Mouse (Mus musculus) neural tube, embryonic 15.5 days (tissue): Measurements from ENCODE around the gene Nek6. TPM values are rescaled to one million over a fixed set of nuclear protein-coding genes. Genes with fewer than 3 reads are reported as not detected.

ENCODE experiments used
- ATAC-seq: fragments of 200-750 bp; cut with Nextera tagmentation; 2 replicates; pipeline ENCODE4 v1.8.0; 2017; ENCODE audit warnings: mild to moderate bottlenecking, moderate TSS enrichment, moderate library complexity; ENCODE audit not compliant: low FRiP score
- H3K27ac ChIP-seq: fragments of 300-500 bp; sonication (generic); replicated peaks from 2 replicates; pipeline ENCODE4 v1.5.1; 2015; ENCODE audit warnings: mild to moderate bottlenecking, inconsistent platforms
- H3K27me3 ChIP-seq: fragments of 300-500 bp; sonication (generic); replicated peaks from 2 replicates; pipeline ENCODE4 v1.6.1; 2015; ENCODE audit warnings: inconsistent platforms
- H3K36me3 ChIP-seq: fragments of 300-500 bp; sonication (generic); 2 replicates; pipeline ENCODE4 v1.6.1; 2015; ENCODE audit warnings: inconsistent platforms
- H3K4me1 ChIP-seq: fragments of 300-500 bp; sonication (generic); 2 replicates; pipeline ENCODE4 v1.6.1; 2015; ENCODE audit warnings: inconsistent platforms
- H3K4me2 ChIP-seq: fragments of 300-500 bp; sonication (generic); 2 replicates; pipeline ENCODE4 v1.6.1; 2015; ENCODE audit warnings: inconsistent platforms, mild to moderate bottlenecking, moderate library complexity
- H3K4me3 ChIP-seq: fragments of 300-500 bp; sonication (generic); replicated peaks from 2 replicates; pipeline ENCODE4 v1.5.1; 2015; ENCODE audit warnings: mild to moderate bottlenecking, inconsistent platforms
- H3K9ac ChIP-seq: fragments of 300-500 bp; sonication (generic); replicated peaks from 2 replicates; pipeline ENCODE4 v1.6.1; 2015; ENCODE audit warnings: mild to moderate bottlenecking, inconsistent platforms
- H3K9me3 ChIP-seq: fragments of 300-500 bp; sonication (generic); replicated peaks from 2 replicates; pipeline ENCODE4 v1.6.1; 2016; ENCODE audit warnings: inconsistent platforms
- WGBS: fragments of 180-500 bp; shearing (Covaris S2); methylation state at CpG from one replicate; pipeline ENCODE4 v1.1.7; 2015; ENCODE audit warnings: mixed read lengths; 5-methylcytosine and 5-hydroxymethylcytosine counted together
- polyA plus RNA-seq: library from polyadenylated mRNA; unstranded; fragments of >200 nt; fragmentation: Nextera tagmentation; extraction: Ambion mirVana; gene quantifications from 2 replicates; pipeline ENCODE4 v1.2.1, GENCODE M21; 2015

Gene Nek6
- polyA plus RNA-seq, 1 experiment from 2014 or later: 51.0 TPM

DNA sequence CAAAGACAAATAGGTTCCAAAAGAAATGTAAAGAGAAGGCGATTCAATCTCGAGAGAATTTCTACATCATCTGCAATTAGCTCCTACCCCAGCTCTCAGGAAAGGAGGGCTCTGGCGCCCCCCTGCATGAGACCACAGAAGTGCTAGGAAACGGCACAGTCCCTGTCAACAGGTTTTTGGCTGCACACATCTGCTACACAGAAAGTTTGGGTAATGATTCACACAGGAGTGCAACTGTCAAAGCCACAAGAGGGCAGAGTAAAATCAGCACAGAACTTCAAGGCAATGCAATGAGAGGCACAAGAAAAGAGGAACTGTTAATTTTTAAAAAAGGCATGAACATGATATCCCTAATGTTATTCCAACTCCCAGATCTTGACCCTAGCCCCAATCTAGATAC lies 104.6 kb downstream of the Nek6 start:
- Histone ChIP-seq H3K27ac (0 out of 2 replicates have a peak overlapping the region, but pooled peaks have one; percentile 38), H3K4me2 (no peak overlapping the region), H3K9me3 (no peaks in the 10 kb centered on the region), H3K27me3 (no peaks in the 10 kb centered on the region), H3K4me1 (peaks cover 25% of the 10 kb centered on the region), H3K36me3 (0 out of 2 replicates have a peak, but pooled peaks cover 3% of the 10 kb centered on the region), H3K9ac (no peak overlapping the region), H3K4me3 (no peak overlapping the region)
- ATAC-seq: no peak
- 53% methylated on average over 4 of the region's 4 CpGs for WGBS

DNA sequence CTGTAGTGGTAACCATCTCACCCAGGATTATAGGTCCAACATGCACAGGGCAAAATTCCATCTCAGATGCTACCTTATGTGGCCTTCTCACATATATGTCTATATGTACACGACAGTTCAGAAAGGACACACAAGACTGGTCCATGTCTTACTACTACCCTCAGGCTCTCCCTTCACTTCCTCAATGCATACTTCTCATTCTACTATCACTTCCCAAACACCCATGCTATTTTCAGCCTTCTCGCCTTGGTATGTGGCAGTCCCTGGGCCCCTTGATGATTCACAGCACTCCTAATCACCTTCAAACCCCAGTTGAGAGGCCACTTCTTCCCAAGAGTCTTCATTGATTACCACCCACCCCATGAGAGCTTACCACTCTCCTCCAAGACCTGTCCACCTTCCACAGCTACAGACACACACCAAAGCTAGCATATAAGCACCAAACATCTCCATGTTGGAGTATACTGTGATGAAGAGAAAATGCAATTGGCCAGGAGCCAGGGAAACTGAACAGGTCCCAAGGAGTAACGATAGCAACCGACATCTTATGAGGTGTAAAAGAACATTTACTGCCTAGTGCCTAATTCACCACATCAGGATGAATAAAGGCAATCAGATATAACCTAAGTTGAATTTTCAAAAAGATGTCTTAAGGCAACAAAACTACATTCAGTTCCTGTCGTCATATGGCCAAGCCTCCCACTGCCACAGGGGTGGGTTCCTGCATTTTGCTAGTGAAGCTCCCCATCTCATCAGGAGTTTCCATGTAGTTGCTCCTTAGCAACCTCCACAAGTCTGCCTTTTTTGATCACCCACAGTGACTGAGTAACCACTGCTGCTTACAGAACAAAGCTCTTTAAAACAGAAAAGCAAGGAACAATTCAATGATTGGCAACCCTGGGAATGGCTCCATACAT lies 105.8 kb downstream of the Nek6 start:
- ATAC-seq: no peak
- peaks cover 34% of the 10 kb centered on the region for H3K4me1 ChIP-seq
- WGBS: 74% methylated on average over 5 of the region's 5 CpGs
- no peaks in the 10 kb centered on the region for H3K27me3 ChIP-seq
- no peak overlapping the region for H3K9ac ChIP-seq
- no peak overlapping the region for H3K27ac ChIP-seq
- 0 out of 2 replicates have a peak, but pooled peaks cover 3% of the 10 kb centered on the region for H3K36me3 ChIP-seq
- H3K4me2 ChIP-seq: no peak overlapping the region
- H3K9me3 ChIP-seq: no peaks in the 10 kb centered on the region
- H3K4me3 ChIP-seq: no peak overlapping the region

- whole genome bisulfite sequencing: 90% methylated on average over 4 of the region's 4 CpGs
- ATAC-seq: no peak
- Histone ChIP-seq H3K27ac (no peak overlapping the region), H3K27me3 (no peaks in the 10 kb centered on the region), H3K4me3 (no peak overlapping the region), H3K9ac (no peak overlapping the region), H3K4me2 (no peak overlapping the region), H3K9me3 (no peaks in the 10 kb centered on the region), H3K4me1 (peaks cover 33% of the 10 kb centered on the region), H3K36me3 (0 out of 2 replicates have a peak, but pooled peaks cover 3% of the 10 kb centered on the region)
Observed at GRCm38 (mm10) chr2:38619777-38620176, 108.3 kb downstream of the Nek6 start.

- Histone ChIP-seq H3K4me2 (no peak overlapping the region), H3K27me3 (no peaks in the 10 kb centered on the region)
- WGBS: 75% methylated on average over 4 of the region's 4 CpGs
Observed at GRCm38 (mm10) chr2:38621076-38621475, 109.6 kb downstream of the Nek6 start.

GRCm38 (mm10) chr2:38621610-38622021 lies 110.2 kb downstream of the Nek6 start:
- Histone ChIP-seq H3K9ac (no peak overlapping the region), H3K36me3 (0 out of 2 replicates have a peak, but pooled peaks cover 5% of the 10 kb centered on the region), H3K9me3 (no peaks in the 10 kb centered on the region), H3K27ac (peak overlapping the region; percentile 68), H3K4me3 (no peak overlapping the region), H3K4me2 (no peak overlapping the region), H3K27me3 (no peaks in the 10 kb centered on the region), H3K4me1 (peaks cover 15% of the 10 kb centered on the region)
- peak; percentile 86 for ATAC-seq
- WGBS: 20% methylated on average over 6 of the region's 6 CpGs

More at GRCm38 (mm10) chr2:38621076-38621475, 109.6 kb downstream of the Nek6 start:
- H3K9ac ChIP-seq: no peak overlapping the region
- H3K27ac ChIP-seq: peak overlapping the region; percentile 68
- H3K4me3 ChIP-seq: no peak overlapping the region
- no peaks in the 10 kb centered on the region for H3K9me3 ChIP-seq
- peaks cover 20% of the 10 kb centered on the region for H3K4me1 ChIP-seq
- no peak; the same call in 1 of the 2 replicates for ATAC-seq
- 0 out of 2 replicates have a peak, but pooled peaks cover 5% of the 10 kb centered on the region for H3K36me3 ChIP-seq

DNA sequence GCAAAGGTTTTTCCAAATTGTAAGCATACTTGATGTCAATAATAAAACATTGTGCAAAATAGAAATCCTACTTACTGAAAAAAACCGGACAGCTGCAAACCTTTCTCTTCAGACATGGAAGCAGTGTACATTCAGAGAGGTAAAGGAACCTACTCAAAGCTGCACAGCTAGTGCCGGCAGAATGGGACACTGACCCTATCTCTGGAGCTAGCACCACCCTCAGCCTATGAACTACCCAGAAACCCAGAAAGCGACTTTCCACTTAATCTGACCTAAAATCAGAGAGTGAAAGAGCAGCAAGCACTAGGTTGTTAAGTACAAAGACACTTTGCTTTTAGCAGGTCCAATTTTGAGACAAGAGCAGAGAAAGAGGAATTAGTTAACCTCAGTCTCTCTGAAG lies 112.0 kb downstream of the Nek6 start:
- no peak for ATAC-seq
- Histone ChIP-seq H3K27me3 (no peaks in the 10 kb centered on the region), H3K9ac (no peak overlapping the region), H3K9me3 (no peaks in the 10 kb centered on the region), H3K36me3 (peaks cover 16% of the 10 kb centered on the region), H3K27ac (no peak overlapping the region), H3K4me3 (no peak overlapping the region), H3K4me2 (no peak overlapping the region), H3K4me1 (peaks cover 14% of the 10 kb centered on the region)
- 92% methylated on average over 3 of the region's 3 CpGs for WGBS

DNA sequence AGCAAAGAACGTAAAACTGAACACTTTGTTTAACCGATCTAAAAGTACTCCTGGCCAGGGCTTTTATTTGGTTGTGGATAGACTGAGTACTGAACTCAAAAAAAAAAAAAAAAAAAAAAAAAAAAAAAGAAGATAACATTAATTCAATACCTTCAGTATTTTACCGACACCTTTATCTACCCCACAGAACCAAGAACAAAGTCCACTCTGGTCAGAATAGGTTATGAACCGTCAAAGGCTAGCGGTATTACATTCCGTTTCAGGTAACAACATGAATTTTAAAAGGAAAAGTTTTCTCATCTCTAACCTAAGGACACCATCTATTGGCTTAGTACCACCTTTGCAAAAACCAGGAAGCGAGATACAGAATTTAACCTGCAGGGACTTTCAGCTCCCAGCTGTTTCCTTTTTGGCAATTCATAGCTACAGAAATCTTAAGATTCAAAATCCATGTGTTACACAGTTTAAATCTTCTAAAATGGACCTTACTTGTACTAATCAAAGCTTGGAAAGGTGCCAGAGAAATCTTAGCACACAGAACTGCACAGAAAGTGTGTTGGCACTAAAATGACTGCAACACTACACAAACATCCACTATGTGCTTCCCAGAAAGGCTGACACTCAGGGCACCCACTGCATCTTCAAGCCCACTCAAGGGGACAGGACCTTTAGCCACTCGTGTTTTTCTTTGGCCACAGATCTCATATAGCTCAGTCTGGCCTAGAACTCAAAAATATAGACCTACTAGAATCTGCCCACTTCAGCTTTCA lies 112.6 kb downstream of the Nek6 start:
- no peak overlapping the region for H3K27ac ChIP-seq
- no peak overlapping the region for H3K4me3 ChIP-seq
- no peak overlapping the region for H3K4me2 ChIP-seq
- H3K9me3 ChIP-seq: no peaks in the 10 kb centered on the region
- no peak for ATAC-seq
- 90% methylated on average over 8 of the region's 8 CpGs for WGBS
- no peak overlapping the region for H3K9ac ChIP-seq
- peaks cover 14% of the 10 kb centered on the region for H3K4me1 ChIP-seq
- no peaks in the 10 kb centered on the region for H3K27me3 ChIP-seq
- peaks cover 22% of the 10 kb centered on the region for H3K36me3 ChIP-seq

DNA sequence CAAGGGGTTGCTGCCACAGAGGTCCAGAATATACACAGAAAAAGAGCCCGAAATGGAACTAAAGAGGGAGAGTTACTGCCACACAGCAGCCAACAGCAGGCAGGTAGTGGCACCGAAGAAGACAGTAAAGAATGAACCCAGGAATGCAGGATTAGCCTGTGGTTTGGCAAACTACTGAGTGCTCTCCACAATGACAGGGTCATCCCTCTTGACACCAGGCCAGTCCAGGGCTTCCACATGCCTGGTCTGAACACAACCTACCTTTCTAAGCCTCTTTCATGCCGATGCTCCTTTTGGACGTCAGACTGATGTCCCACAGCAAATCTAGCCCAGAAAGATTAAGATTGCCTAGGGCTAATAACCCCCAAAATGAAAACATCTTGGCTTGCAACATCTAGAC lies 117.4 kb downstream of the Nek6 start:
- ATAC-seq: no peak
- Histone ChIP-seq H3K4me1 (no peaks in the 10 kb centered on the region), H3K4me3 (no peak overlapping the region), H3K27ac (no peak overlapping the region), H3K36me3 (peaks cover 57% of the 10 kb centered on the region), H3K9me3 (no peaks in the 10 kb centered on the region), H3K4me2 (no peak overlapping the region), H3K27me3 (no peaks in the 10 kb centered on the region), H3K9ac (no peak overlapping the region)
- WGBS: 89% methylated on average over 4 of the region's 4 CpGs

- Histone ChIP-seq H3K9me3 (no peaks in the 10 kb centered on the region), H3K4me2 (no peak overlapping the region), H3K4me3 (no peak overlapping the region), H3K9ac (no peak overlapping the region), H3K36me3 (peaks cover 63% of the 10 kb centered on the region), H3K27ac (no peak overlapping the region), H3K27me3 (no peaks in the 10 kb centered on the region), H3K4me1 (no peaks in the 10 kb centered on the region)
- no peak for ATAC-seq
- WGBS: 95% methylated on average over 3 of the region's 3 CpGs
Observed at GRCm38 (mm10) chr2:38629451-38629850, 118.0 kb downstream of the Nek6 start.

DNA sequence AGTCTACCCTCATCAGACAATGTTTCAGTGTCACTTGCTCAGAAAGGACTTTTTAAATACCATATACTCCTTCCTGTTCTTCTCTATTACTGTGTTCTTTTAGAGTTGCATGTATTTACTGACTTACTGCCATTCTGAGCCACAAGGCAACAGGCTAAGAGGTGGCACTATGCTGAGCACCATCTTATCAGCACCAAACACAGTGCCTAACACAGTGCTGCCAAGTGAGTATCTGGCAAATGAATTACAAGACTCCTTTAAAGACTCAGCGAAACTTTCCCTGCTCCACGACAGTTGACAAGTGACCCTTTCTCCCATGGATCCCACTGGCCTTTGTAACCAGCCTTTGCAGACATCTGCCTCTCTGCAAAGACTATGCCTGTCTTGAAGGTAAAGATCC lies 119.1 kb downstream of the Nek6 start:
- WGBS: 89% methylated on average over 2 of the region's 2 CpGs
- Histone ChIP-seq H3K27ac (no peak overlapping the region), H3K36me3 (peaks cover 75% of the 10 kb centered on the region), H3K4me1 (no peaks in the 10 kb centered on the region), H3K4me2 (no peak overlapping the region), H3K4me3 (no peak overlapping the region), H3K9me3 (no peaks in the 10 kb centered on the region), H3K27me3 (no peaks in the 10 kb centered on the region), H3K9ac (no peak overlapping the region)
- ATAC-seq: no peak

- 78% methylated on average over 4 of the region's 4 CpGs for WGBS
- Histone ChIP-seq H3K4me1 (peaks cover 6% of the 10 kb centered on the region), H3K27me3 (no peaks in the 10 kb centered on the region), H3K4me3 (no peak overlapping the region), H3K9me3 (no peaks in the 10 kb centered on the region), H3K27ac (no peak overlapping the region), H3K4me2 (no peak overlapping the region), H3K9ac (no peak overlapping the region), H3K36me3 (peaks cover 75% of the 10 kb centered on the region)
- ATAC-seq: no peak
Observed at GRCm38 (mm10) chr2:38637716-38638267, 126.3 kb downstream of the Nek6 start.
